Mouse (Mus musculus): ENCODE results near the gene Ppib. TPM values are rescaled to one million over a fixed set of nuclear protein-coding genes. Genes with fewer than 3 reads are reported as not detected.

Gene Ppib
- 519 and 575 TPM in 2 replicates for total RNA-seq (2017)

- peak; percentile 99 for ATAC-seq (replicated peaks; ENCODE audit: low read depth, poor library complexity, severe bottlenecking)
Observed at GRCm38 (mm10) chr9:66059583-66060307, at the start of gene Ppib. Ppib (plus strand) TSS chr9:66060222.

GRCm38 (mm10) chr9:66020601-66021000, 39.4 kb upstream of the Ppib start:
- ATAC-seq (replicated peaks; ENCODE audit: low read depth, poor library complexity, severe bottlenecking), result no peak

- ATAC-seq (replicated peaks; ENCODE audit: low read depth, poor library complexity, severe bottlenecking), result no peak
Observed at GRCm38 (mm10) chr9:66038082-66038481, 21.9 kb upstream of the Ppib start.

GRCm38 (mm10) chr9:66038581-66038980, 21.4 kb upstream of the Ppib start:
- ATAC-seq (replicated peaks; ENCODE audit: low read depth, poor library complexity, severe bottlenecking), result no peak

GRCm38 (mm10) chr9:66039290-66039689, 20.7 kb upstream of the Ppib start:
- ATAC-seq (replicated peaks; ENCODE audit: low read depth, poor library complexity, severe bottlenecking), result no peak

- no peak for ATAC-seq (replicated peaks; ENCODE audit: low read depth, poor library complexity, severe bottlenecking)
Observed at GRCm38 (mm10) chr9:66040801-66041200, 19.2 kb upstream of the Ppib start.

GRCm38 (mm10) chr9:66042331-66042730, 17.7 kb upstream of the Ppib start:
- no peak for ATAC-seq (replicated peaks; ENCODE audit: low read depth, poor library complexity, severe bottlenecking)

GRCm38 (mm10) chr9:66043241-66043640, 16.8 kb upstream of the Ppib start:
- no peak for ATAC-seq (replicated peaks; ENCODE audit: low read depth, poor library complexity, severe bottlenecking)

- no peak for ATAC-seq (replicated peaks; ENCODE audit: low read depth, poor library complexity, severe bottlenecking)
Observed at GRCm38 (mm10) chr9:66049931-66050601, 10.0 kb upstream of the Ppib start.

- ATAC-seq (replicated peaks; ENCODE audit: low read depth, poor library complexity, severe bottlenecking), result no peak
Observed at GRCm38 (mm10) chr9:66051493-66051892, 8.5 kb upstream of the Ppib start.

GRCm38 (mm10) chr9:66052731-66053130, 7.3 kb upstream of the Ppib start:
- ATAC-seq (replicated peaks; ENCODE audit: low read depth, poor library complexity, severe bottlenecking), result no peak

GRCm38 (mm10) chr9:66053620-66054019, 6.4 kb upstream of the Ppib start:
- ATAC-seq (replicated peaks; ENCODE audit: low read depth, poor library complexity, severe bottlenecking), result no peak

- ATAC-seq (replicated peaks; ENCODE audit: low read depth, poor library complexity, severe bottlenecking), result no peak
Observed at GRCm38 (mm10) chr9:66060308-66060647, 256 bp downstream of the Ppib start.

- no peak for ATAC-seq (replicated peaks; ENCODE audit: low read depth, poor library complexity, severe bottlenecking)
Observed at GRCm38 (mm10) chr9:66060986-66061385, 964 bp downstream of the Ppib start.

- ATAC-seq (replicated peaks; ENCODE audit: low read depth, poor library complexity, severe bottlenecking), result no peak
Observed at GRCm38 (mm10) chr9:66061656-66062055, 1.6 kb downstream of the Ppib start.

- ATAC-seq (replicated peaks; ENCODE audit: low read depth, poor library complexity, severe bottlenecking), result no peak
Observed at GRCm38 (mm10) chr9:66063446-66063845, 3.4 kb downstream of the Ppib start.

GRCm38 (mm10) chr9:66064316-66064715, 4.3 kb downstream of the Ppib start:
- no peak for ATAC-seq (replicated peaks; ENCODE audit: low read depth, poor library complexity, severe bottlenecking)

- ATAC-seq (replicated peaks; ENCODE audit: low read depth, poor library complexity, severe bottlenecking), result no peak
Observed at GRCm38 (mm10) chr9:66066791-66067190, 6.8 kb downstream of the Ppib start.

- ATAC-seq (replicated peaks; ENCODE audit: low read depth, poor library complexity, severe bottlenecking), result 0 out of 2 replicates have a peak, but pooled peaks have one; percentile 28
Observed at GRCm38 (mm10) chr9:66067542-66067941, 7.5 kb downstream of the Ppib start.

GRCm38 (mm10) chr9:66068056-66068455, 8.0 kb downstream of the Ppib start:
- no peak for ATAC-seq (replicated peaks; ENCODE audit: low read depth, poor library complexity, severe bottlenecking)

- ATAC-seq (replicated peaks; ENCODE audit: low read depth, poor library complexity, severe bottlenecking), result no peak
Observed at GRCm38 (mm10) chr9:66068971-66069391, 9.0 kb downstream of the Ppib start.

- ATAC-seq (replicated peaks; ENCODE audit: low read depth, poor library complexity, severe bottlenecking), result peak; percentile 97
Observed at GRCm38 (mm10) chr9:66069583-66069982, 9.6 kb downstream of the Ppib start, which contains the start of gene Snx22. Snx22 (minus strand) TSS chr9:66069719.

Measured in common myeloid progenitor, adult 5-6 weeks (primary cell).